Mouse (Mus musculus): ENCODE measurements at regions not wholly inside any gene's neighbourhood (a gene's known extent, or its start where the extent isn't known, plus 50 kb on each side); places are given as distances from the start of the nearest gene placed in this dataset.
A peak's percentile ranks its signal among the peaks of the same experiment; 100 is the strongest.
"Not testable (repeated sequence)": the region's sequence is repeated elsewhere in the genome, so short reads cannot be mapped to it uniquely, and the experiment has no call there.

GRCm38 (mm10) chr11:40309646-40310045 lies 385.4 kb downstream of the Mat2b start:
- no peaks in the 10 kb centered on the region for H3K36me3 ChIP-seq (replicated peaks; ENCODE audit: control insufficient read depth, insufficient read depth)
- no peak overlapping the region for H3K4me3 ChIP-seq (replicated peaks; ENCODE audit: low read length)
- H3K4me1 ChIP-seq (replicated peaks; ENCODE audit: control insufficient read depth, insufficient read depth, low read length), result 0 out of 2 replicates have a peak, but pooled peaks cover 5% of the 10 kb centered on the region
- ATAC-seq (ENCODE audit: low FRiP score), result peak; percentile 71; the same call in 1 of the 2 replicates
- 3% methylated on average over 1 of the region's 1 CpGs for WGBS
- DNase-seq (ENCODE audit: low spot score), result no peak
- no peak overlapping the region for H3K4me2 ChIP-seq (replicated peaks)
- H3K27me3 ChIP-seq (ENCODE audit: control insufficient read depth, insufficient read depth, low read length), result no peaks in the 10 kb centered on the region
- H3K9ac ChIP-seq, result no peak overlapping the region
- no peaks in the 10 kb centered on the region for H3K9me3 ChIP-seq (ENCODE audit: control insufficient read depth, low read length)
- H3K27ac ChIP-seq, result no peak overlapping the region

DNA sequence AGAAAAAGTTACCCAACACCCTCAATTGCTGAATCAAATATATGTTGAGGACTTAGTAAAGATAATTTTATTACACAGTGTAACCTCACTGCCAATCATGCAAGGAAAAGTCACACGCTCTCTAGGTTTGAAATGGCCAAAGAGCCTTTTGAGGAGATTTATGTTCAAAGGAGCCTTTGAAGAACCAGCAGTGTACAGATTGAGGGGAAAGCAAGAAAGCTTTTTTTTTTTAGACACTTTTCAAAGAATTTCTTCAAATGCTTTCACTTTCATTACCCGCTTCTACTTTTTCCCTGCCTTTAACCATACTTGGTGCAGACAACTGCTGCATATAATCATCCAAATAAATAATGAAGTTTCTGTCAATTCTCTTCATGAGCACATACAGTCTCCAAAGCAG lies 392.4 kb downstream of the Mat2b start:
- Histone ChIP-seq H3K9ac (no peak overlapping the region), H3K27ac (no peak overlapping the region), H3K9me3 (ENCODE audit: control insufficient read depth, low read length) (no peaks in the 10 kb centered on the region), H3K4me2 (replicated peaks) (no peak overlapping the region), H3K27me3 (ENCODE audit: control insufficient read depth, insufficient read depth, low read length) (no peaks in the 10 kb centered on the region), H3K4me1 (replicated peaks; ENCODE audit: control insufficient read depth, insufficient read depth, low read length) (no peaks in the 10 kb centered on the region), H3K36me3 (replicated peaks; ENCODE audit: control insufficient read depth, insufficient read depth) (no peaks in the 10 kb centered on the region), H3K4me3 (replicated peaks; ENCODE audit: low read length) (no peak overlapping the region)
- ATAC-seq (ENCODE audit: low FRiP score), result no peak
- WGBS, result 89% methylated on average over 2 of the region's 2 CpGs
- no peak for DNase-seq (ENCODE audit: low spot score)

DNA sequence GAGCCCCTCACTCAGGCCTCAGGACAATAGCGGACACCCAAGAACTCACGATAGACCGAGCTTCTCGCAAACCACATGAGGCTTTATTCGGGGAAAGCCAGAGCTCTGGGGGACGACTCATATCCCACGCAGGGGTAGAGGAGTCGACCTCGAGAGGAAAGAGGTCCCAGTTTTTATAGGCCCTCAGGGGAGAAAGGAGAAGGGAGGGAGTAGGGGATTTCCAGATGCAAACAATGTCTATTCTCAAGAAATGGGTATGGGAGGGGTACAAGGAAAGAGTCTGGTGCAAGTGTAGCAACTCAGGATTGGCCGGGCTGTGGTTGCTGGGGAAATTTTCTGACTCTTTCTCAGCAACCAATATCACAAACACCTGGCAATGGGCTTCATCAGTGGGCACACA lies 395.0 kb downstream of the Mat2b start:
- not testable (repeated sequence) for DNase-seq (ENCODE audit: low spot score); ATAC-seq (ENCODE audit: low FRiP score); H3K9ac ChIP-seq; H3K27me3 ChIP-seq (ENCODE audit: control insufficient read depth, insufficient read depth, low read length); H3K4me2 ChIP-seq (replicated peaks); H3K27ac ChIP-seq; H3K4me1 ChIP-seq (replicated peaks; ENCODE audit: control insufficient read depth, insufficient read depth, low read length); H3K9me3 ChIP-seq (ENCODE audit: control insufficient read depth, low read length); H3K4me3 ChIP-seq (replicated peaks; ENCODE audit: low read length); H3K36me3 ChIP-seq (replicated peaks; ENCODE audit: control insufficient read depth, insufficient read depth)
- 88% methylated on average over 10 of the region's 10 CpGs for WGBS

DNA sequence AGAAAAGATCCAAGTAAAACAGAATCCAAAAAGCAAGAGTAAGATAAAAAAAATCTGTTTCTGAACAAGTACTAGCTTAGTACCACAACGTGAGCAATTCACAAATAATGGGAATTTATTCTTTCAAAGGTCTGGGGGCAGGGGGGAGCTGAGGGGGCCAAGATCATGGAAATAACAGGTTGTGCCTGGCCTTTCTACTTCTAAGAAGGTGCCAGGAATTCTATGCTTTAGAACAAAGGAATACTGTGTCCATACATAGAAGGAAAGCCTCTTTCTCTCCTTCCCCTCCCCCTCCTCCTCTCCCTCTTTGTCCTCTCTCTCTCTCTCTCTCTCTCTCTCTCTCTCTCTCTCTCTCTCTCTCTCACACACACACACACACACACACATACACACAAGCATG lies 408.1 kb downstream of the Mat2b start:
- Histone ChIP-seq H3K4me2 (replicated peaks) (no peak overlapping the region), H3K4me1 (replicated peaks; ENCODE audit: control insufficient read depth, insufficient read depth, low read length) (no peaks in the 10 kb centered on the region), H3K9ac (no peak overlapping the region), H3K4me3 (replicated peaks; ENCODE audit: low read length) (no peak overlapping the region), H3K9me3 (ENCODE audit: control insufficient read depth, low read length) (no peaks in the 10 kb centered on the region), H3K27me3 (ENCODE audit: control insufficient read depth, insufficient read depth, low read length) (no peaks in the 10 kb centered on the region), H3K27ac (no peak overlapping the region), H3K36me3 (replicated peaks; ENCODE audit: control insufficient read depth, insufficient read depth) (no peaks in the 10 kb centered on the region)
- DNase-seq (ENCODE audit: low spot score) (no peak), ATAC-seq (ENCODE audit: low FRiP score) (no peak)
- WGBS, result 19% methylated on average over 1 of the region's 1 CpGs

DNA sequence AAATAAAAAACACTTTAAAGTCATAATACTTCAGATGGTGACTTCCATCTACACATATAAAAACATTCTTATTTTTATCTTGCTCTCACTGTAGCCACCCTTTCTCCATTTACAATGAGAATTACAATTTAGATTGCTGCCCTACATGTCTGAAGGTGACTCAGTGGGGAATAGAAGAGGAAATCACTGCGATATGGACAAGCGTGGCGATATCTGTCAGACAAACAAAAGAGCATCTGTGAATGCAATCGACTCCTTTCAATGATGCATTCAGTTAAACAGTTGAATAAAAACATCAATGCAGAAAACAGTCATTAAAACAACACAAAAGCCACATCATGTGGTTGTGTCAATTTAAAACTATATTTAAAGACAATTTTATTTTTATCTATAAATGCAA lies 408.6 kb downstream of the Mat2b start:
- H3K9me3 ChIP-seq (ENCODE audit: control insufficient read depth, low read length), result no peaks in the 10 kb centered on the region
- no peaks in the 10 kb centered on the region for H3K36me3 ChIP-seq (replicated peaks; ENCODE audit: control insufficient read depth, insufficient read depth)
- no peak overlapping the region for H3K4me3 ChIP-seq (replicated peaks; ENCODE audit: low read length)
- no peaks in the 10 kb centered on the region for H3K27me3 ChIP-seq (ENCODE audit: control insufficient read depth, insufficient read depth, low read length)
- no peak overlapping the region for H3K27ac ChIP-seq
- whole genome bisulfite sequencing, result 9% methylated on average over 4 of the region's 4 CpGs
- DNase-seq (ENCODE audit: low spot score), result no peak
- H3K4me1 ChIP-seq (replicated peaks; ENCODE audit: control insufficient read depth, insufficient read depth, low read length), result no peaks in the 10 kb centered on the region
- H3K9ac ChIP-seq, result no peak overlapping the region
- ATAC-seq (ENCODE audit: low FRiP score), result no peak
- no peak overlapping the region for H3K4me2 ChIP-seq (replicated peaks)

DNA sequence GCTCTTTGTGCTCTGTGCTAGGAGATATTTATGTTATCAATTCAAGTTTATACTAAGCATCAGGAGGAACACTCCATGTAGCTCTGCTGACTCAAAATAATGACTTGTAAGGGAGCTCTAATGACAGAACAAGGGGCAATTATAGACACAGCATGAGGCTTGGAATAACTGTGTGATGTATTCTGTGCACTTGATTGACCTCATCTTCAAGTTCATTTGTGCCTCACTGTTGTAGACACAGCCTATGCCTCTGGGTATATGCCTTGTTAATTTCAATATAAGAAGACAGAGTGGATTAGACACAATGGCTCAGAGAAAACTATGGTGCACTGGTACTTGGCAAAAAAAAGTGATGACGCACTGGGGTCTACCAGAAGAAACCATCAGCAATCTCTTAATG lies 418.3 kb downstream of the Mat2b start:
- DNase-seq (ENCODE audit: low spot score) (no peak), ATAC-seq (ENCODE audit: low FRiP score) (peak; percentile 65; the same call in 1 of the 2 replicates)

GRCm38 (mm10) chr11:40253123-40253522 lies 441.9 kb downstream of the Mat2b start:
- Histone ChIP-seq H3K27me3 (ENCODE audit: control insufficient read depth, insufficient read depth, low read length) (no peaks in the 10 kb centered on the region), H3K27ac (no peak overlapping the region), H3K36me3 (replicated peaks; ENCODE audit: control insufficient read depth, insufficient read depth) (no peaks in the 10 kb centered on the region), H3K4me3 (replicated peaks; ENCODE audit: low read length) (no peak overlapping the region), H3K9ac (no peak overlapping the region), H3K4me2 (replicated peaks) (no peak overlapping the region), H3K9me3 (ENCODE audit: control insufficient read depth, low read length) (no peaks in the 10 kb centered on the region), H3K4me1 (replicated peaks; ENCODE audit: control insufficient read depth, insufficient read depth, low read length) (no peaks in the 10 kb centered on the region)
- 91% methylated on average over 12 of the region's 12 CpGs for WGBS
- DNase-seq (ENCODE audit: low spot score), result no peak
- no peak for ATAC-seq (ENCODE audit: low FRiP score)

More for the DNA sequence above, 418.3 kb downstream of the Mat2b start:
- no peaks in the 10 kb centered on the region for H3K27me3 ChIP-seq (ENCODE audit: control insufficient read depth, insufficient read depth, low read length)
- H3K4me1 ChIP-seq (replicated peaks; ENCODE audit: control insufficient read depth, insufficient read depth, low read length), result no peaks in the 10 kb centered on the region
- H3K4me2 ChIP-seq (replicated peaks), result no peak overlapping the region
- 65% methylated on average over 1 of the region's 1 CpGs for WGBS
- H3K4me3 ChIP-seq (replicated peaks; ENCODE audit: low read length), result no peak overlapping the region
- H3K27ac ChIP-seq, result no peak overlapping the region
- no peak overlapping the region for H3K9ac ChIP-seq
- H3K9me3 ChIP-seq (ENCODE audit: control insufficient read depth, low read length), result no peaks in the 10 kb centered on the region
- no peaks in the 10 kb centered on the region for H3K36me3 ChIP-seq (replicated peaks; ENCODE audit: control insufficient read depth, insufficient read depth)

- no peaks in the 10 kb centered on the region for H3K9me3 ChIP-seq (ENCODE audit: control insufficient read depth, low read length)
- 93% methylated on average over 3 of the region's 3 CpGs for WGBS
- H3K4me3 ChIP-seq (replicated peaks; ENCODE audit: low read length), result no peak overlapping the region
- no peaks in the 10 kb centered on the region for H3K36me3 ChIP-seq (replicated peaks; ENCODE audit: control insufficient read depth, insufficient read depth)
- no peak for DNase-seq (ENCODE audit: low spot score)
- H3K27me3 ChIP-seq (ENCODE audit: control insufficient read depth, insufficient read depth, low read length), result no peaks in the 10 kb centered on the region
- no peak overlapping the region for H3K4me2 ChIP-seq (replicated peaks)
- no peaks in the 10 kb centered on the region for H3K4me1 ChIP-seq (replicated peaks; ENCODE audit: control insufficient read depth, insufficient read depth, low read length)
- no peak for ATAC-seq (ENCODE audit: low FRiP score)
- H3K9ac ChIP-seq, result no peak overlapping the region
- H3K27ac ChIP-seq, result no peak overlapping the region
Measured at GRCm38 (mm10) chr11:40252399-40252798, 442.6 kb downstream of the Mat2b start.

DNA sequence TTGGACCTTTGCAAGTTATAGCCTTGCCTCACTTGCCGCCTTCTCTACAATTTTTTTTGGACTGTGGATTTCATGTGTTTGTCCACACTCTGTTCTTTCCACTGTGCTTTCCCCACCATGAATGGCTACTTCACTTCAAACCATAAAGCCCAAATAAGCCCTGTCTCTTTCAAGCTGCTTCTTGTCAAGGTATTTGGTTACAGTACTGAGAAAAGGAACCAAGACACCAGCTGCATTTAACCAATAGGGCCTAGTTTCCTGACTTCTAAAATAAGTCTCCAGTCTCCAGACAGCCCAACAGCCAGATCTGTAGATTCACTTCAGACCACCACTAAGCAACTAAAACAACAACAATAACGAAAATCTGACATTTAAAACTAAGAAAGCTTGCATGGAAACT lies 443.9 kb downstream of the Mat2b start:
- WGBS, result 81% methylated on average over 2 of the region's 2 CpGs
- H3K4me1 ChIP-seq (replicated peaks; ENCODE audit: control insufficient read depth, insufficient read depth, low read length), result no peaks in the 10 kb centered on the region
- ATAC-seq (ENCODE audit: low FRiP score), result no peak
- no peak overlapping the region for H3K27ac ChIP-seq
- DNase-seq (ENCODE audit: low spot score), result no peak
- H3K27me3 ChIP-seq (ENCODE audit: control insufficient read depth, insufficient read depth, low read length), result no peaks in the 10 kb centered on the region
- no peaks in the 10 kb centered on the region for H3K9me3 ChIP-seq (ENCODE audit: control insufficient read depth, low read length)
- H3K4me2 ChIP-seq (replicated peaks), result no peak overlapping the region
- H3K36me3 ChIP-seq (replicated peaks; ENCODE audit: control insufficient read depth, insufficient read depth), result no peaks in the 10 kb centered on the region
- no peak overlapping the region for H3K9ac ChIP-seq
- no peak overlapping the region for H3K4me3 ChIP-seq (replicated peaks; ENCODE audit: low read length)

- DNase-seq (ENCODE audit: low spot score) (no peak), ATAC-seq (ENCODE audit: low FRiP score) (no peak)
- Histone ChIP-seq H3K36me3 (replicated peaks; ENCODE audit: control insufficient read depth, insufficient read depth) (no peaks in the 10 kb centered on the region), H3K27me3 (ENCODE audit: control insufficient read depth, insufficient read depth, low read length) (no peaks in the 10 kb centered on the region), H3K4me3 (replicated peaks; ENCODE audit: low read length) (no peak overlapping the region), H3K27ac (no peak overlapping the region), H3K9ac (no peak overlapping the region), H3K4me1 (replicated peaks; ENCODE audit: control insufficient read depth, insufficient read depth, low read length) (no peaks in the 10 kb centered on the region), H3K4me2 (replicated peaks) (no peak overlapping the region), H3K9me3 (ENCODE audit: control insufficient read depth, low read length) (no peaks in the 10 kb centered on the region)
- 61% methylated on average over 8 of the region's 8 CpGs for WGBS
Measured at GRCm38 (mm10) chr11:40216391-40216790, 478.6 kb downstream of the Mat2b start.
